Mouse (Mus musculus) forelimb bud, embryonic 11.5 days (tissue): ENCODE results near the gene Nek11.

Source experiments
- DNase-seq: peaks from one replicate; pipeline ENCODE4 v3.0.0-alpha.2; 2012; ENCODE audit warnings: low read depth, low spot score

Nek11 gene

DNA sequence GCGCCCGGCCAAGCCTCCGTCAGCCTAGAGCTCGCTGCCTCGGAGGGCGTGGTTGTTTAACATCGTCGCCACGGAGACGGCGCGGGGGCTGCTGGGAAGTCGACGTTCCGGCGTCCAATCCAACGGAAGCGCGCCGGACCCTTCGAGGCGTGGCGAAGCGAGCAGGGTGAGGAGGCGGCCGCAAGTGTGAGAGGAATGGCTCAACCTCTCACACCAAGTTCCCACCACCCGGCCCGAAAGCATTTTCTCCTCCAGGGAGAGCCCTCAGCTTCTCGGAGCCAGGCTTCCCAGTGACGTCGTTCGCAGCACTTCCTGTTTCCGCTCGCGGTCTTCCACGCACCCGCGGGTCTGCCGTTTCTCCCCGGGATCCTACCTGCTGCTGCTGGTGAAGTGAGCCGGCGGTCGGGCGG, at the start of gene Nek11, which contains the start of gene Aste1:
Gene Nek11, minus strand, starts transcription at position 307 of the 410 bp plus-strand sequence.
Gene Aste1, plus strand, starts transcription at position 175 of the 410 bp plus-strand sequence.
- DNase-seq = peak; percentile 90

- no peak for DNase-seq
These were observed 13.2 kb upstream of the Nek11 start for GRCm38 (mm10) chr9:105408549-105408948.

GRCm38 (mm10) chr9:105394720-105395119, 604 bp downstream of the Nek11 start:
- no peak for DNase-seq

GRCm38 (mm10) chr9:105390616-105391015, 4.7 kb downstream of the Nek11 start:
- DNase-seq = no peak

DNA sequence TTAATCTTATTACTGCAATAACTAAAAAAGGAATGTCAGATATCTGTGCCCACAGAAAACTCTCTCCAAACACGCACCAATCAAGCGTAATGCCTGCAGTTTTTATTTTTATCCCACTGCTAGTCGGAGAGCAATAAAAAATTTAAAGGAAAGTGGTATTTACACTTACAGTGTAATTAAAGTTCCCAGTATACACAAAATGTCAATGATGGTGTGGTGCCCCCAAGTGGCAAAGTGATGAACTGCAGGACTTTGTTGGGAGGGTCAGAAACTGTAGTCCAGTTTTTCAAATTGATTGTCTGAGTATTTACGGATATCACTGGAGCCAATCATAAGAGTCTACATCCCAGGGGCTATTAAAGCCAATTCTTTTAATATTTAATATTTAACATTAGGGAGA, 6.0 kb downstream of the Nek11 start:
- peak; percentile 60 for DNase-seq

DNA sequence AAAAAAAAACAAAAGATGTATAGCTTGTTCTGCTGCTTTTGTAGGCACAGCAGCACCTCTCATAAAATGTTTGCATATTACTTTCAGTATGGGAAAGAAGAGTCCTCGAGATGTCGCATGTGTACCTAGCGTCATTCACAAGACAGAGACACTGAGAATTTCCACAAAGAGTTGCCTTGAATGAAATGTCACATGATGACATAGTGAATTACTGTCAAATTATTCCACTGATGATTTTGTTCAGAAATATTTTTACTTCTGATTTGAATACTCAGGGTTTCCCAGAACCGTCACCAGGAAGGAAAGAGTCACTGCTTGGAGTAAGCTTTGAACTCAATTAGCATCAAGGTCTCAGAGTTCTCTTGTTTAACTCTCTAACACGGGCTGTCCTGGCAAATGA, 7.9 kb downstream of the Nek11 start:
- no peak for DNase-seq

- no peak for DNase-seq
These were observed 15.7 kb downstream of the Nek11 start for GRCm38 (mm10) chr9:105379533-105380145.

DNA sequence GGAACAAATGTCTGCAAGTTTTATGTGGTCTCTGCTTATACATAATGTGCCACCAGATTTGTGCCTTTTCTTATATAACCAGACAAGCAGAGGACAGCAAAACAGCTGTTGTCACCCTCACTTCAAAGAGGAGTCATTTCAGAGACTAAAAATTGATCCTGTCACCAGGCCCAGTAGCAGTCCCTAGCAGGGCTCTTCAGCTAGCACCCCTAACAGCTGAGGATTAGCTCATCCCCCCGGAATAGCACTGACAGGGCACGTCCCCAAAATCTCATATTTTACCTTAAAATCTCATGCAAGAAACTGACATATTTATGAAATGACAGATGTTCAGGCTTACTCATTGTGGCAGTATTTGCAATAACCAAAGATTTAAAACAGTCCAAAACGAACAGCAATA, 17.7 kb downstream of the Nek11 start:
- DNase-seq = no peak

- no peak for DNase-seq
These were observed 18.3 kb downstream of the Nek11 start for GRCm38 (mm10) chr9:105376954-105377530.

GRCm38 (mm10) chr9:105376411-105376810, 18.9 kb downstream of the Nek11 start:
- no peak for DNase-seq

DNA sequence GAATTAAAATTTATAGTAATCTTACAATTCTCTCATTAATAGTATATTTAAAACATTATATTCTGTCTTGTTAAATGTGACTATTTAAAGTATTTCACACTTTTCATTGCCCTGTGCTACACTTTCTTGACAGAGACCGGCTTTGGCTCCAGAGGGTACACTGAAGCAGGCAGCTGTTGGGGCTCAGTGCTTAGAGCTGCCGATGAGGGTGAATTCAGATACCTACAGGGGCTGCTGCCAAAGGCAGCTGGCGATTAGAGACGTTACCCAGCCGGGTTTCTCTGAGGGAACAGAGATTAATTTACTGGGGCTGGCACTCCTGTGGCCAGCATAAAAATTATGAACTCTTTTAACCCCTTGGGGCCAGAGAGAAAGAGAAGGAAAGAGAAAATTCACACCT, 21.0 kb downstream of the Nek11 start:
- no peak for DNase-seq

DNA sequence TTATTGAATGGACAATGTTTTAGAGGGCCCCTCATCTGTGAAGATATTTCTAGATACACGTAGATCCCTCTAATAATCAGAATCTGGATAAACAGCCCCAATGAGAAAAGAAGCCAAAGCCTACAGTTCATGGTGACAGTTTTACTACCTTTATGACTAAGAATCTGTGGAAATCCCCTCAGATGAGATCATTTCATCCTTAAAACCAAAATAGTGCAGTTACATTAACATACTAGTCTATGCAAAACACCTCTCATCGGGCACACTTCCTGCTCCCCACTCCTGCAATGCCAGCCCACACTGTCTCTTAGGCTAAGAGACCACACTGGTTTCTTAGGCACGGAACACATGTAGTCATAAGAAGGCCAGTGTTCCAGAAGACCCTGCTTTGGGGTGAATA, 26.7 kb downstream of the Nek11 start:
- DNase-seq = no peak

GRCm38 (mm10) chr9:105366199-105366598, 29.1 kb downstream of the Nek11 start:
- no peak for DNase-seq

- DNase-seq = no peak
These were observed 31.6 kb downstream of the Nek11 start for GRCm38 (mm10) chr9:105363520-105364231.

- DNase-seq = no peak
These were observed 33.1 kb downstream of the Nek11 start for GRCm38 (mm10) chr9:105362181-105362580.

- peak; percentile 33 for DNase-seq
These were observed 46.3 kb downstream of the Nek11 start for GRCm38 (mm10) chr9:105349034-105349433.

- DNase-seq = no peak
These were observed 46.9 kb downstream of the Nek11 start for GRCm38 (mm10) chr9:105348242-105349031.

GRCm38 (mm10) chr9:105342994-105343656, 52.2 kb downstream of the Nek11 start:
- DNase-seq = no peak

- no peak for DNase-seq
These were observed 52.8 kb downstream of the Nek11 start for GRCm38 (mm10) chr9:105342565-105342964.

DNA sequence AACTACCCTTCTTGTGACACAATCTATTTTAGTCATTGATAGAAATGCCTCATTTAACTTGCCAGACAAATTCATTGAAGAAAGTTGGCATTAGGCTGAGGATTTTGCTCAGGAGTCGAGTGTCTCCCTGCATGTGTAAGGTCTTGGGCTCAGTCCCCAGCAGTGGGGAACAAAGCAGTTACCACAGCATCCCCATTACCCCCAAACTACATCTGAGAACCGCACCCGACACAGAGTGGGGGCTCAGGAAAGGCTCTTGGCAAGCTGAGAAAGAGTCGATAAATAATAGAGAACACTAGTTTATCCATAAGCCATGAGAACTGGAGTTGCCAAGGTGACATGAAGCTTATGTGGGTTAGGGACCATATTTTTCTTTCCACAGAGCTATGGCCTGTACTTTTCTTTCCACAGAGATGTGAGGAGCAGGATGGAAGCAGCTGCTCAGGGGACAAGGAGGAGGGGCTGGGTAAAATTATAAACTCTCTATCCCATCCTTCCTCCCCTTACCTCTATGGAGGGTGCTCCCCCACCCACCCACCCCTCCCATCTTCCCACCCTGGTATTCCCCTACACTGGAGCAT, 62.8 kb downstream of the Nek11 start:
- DNase-seq = no peak

DNA sequence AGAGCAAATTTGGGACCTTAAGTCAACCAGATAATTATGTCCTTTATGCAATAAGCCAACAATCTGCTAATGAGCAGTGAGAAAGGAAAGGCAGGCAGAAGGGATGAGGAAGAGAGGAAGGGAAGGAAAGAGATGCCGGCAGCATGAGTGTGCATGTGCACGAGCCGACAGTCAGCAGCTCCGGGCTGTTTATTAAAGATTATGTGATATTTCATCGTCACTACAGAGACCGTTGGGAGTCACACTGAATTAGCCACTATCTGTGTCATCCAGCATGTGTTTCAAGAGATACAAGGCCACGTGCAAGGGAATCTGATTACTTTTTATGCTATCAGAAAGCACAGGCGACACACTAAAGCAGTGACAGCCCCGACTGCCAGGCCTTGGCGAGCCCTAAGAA, 73.5 kb downstream of the Nek11 start:
- no peak for DNase-seq
